Mouse (Mus musculus): Measurements from ENCODE around the gene Tspan18.

Gene Tspan18

DNA sequence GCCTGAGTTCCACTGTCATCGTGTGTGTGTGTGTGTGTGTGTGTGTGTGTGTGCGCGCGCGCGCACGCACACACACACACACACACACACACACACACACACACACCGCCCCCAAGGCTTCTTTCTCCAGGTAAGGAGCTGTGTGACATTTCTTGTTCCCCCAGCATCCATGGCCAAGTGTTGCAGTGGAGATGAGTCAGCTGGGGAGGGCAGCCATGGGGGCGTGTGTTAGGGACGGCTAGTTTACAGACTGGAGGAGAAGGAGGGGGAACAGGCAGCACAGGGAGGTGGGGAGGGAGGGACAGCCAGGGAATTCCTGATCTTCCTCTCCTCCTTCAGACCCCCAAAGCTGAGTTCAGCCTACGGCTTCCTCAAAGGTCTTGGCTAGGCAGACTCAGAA, 151.4 kb downstream of the Tspan18 start:
- DNase-seq (ENCODE audit: low read depth): peak; percentile 6

DNA sequence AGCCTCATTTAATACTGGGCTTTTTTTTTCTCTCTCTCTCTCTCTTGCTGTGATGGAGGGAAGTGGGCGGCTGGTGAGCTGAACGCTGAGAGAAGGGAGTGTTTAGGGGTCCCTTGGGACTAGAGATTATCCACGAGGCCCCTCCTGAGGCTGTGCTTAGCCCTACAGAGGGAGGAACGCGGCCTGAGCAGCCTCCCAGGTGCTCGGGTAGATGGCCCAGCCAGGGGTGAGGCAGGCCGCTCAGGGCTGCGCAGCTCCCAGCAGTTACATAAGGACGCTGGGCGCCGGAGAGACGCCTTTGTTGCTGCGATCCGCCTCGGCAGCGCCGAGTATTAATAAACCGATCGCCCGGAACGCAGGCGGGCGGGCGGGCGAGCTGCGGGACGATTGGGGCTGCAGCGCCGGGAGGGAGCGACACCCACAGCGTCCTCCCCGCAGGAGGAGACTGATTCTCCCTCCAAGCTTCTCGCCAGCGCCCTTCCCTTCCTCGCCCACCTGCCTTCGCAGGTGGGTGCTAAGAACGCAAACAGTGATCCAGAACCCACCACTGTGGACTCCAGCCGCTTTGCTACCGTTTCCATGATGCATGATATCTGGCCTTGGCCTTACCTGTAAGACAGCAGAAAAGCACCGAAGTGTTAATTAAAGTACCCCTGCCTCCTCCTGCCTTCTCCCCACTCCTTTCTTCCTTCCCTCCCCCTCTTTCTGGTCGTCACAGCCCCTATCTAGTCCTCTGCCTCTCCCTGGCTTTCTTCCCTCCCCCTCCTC, 154.0 kb downstream of the Tspan18 start:
- DNase-seq (ENCODE audit: low read depth): no peak

DNA sequence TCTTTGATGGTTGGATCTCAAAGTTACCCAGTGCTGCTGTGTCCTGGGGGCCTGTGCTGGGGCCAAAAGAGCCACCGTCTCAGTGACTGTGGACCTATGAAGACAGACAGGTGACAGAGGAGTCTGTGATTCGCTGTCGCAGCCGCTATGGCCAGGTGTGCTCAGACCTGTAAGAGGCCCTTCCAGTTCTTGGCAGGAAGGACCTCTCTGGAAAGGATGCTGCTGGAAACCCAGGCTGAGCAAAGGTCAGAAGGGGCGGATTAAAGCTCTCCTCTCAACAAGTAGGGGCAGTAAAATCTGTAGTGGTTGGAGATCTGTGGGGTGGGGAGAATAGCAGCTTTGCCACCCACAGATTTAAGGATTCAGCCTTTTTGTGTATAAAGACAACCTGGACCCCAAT, 154.7 kb downstream of the Tspan18 start:
- no peak for DNase-seq (ENCODE audit: low read depth)

DNA sequence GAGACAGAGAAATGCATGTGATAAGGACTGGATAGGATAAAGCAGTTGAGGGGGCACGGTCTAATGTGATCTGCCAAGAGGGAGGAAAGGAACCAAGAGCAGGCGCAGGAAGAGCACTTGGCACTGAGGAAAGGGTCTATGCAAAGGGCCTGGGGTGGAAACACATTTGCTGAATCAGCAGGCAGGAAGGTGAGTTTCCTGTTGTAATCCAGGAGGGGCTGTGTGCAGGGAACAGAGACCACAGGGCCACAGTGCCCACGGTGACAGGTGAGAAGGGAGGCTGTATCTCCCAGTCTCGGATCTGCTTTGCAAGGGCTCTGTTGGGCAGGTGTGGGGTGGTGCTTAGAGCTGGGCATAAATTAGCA, 156.0 kb downstream of the Tspan18 start:
- no peak for DNase-seq (ENCODE audit: low read depth)

DNA sequence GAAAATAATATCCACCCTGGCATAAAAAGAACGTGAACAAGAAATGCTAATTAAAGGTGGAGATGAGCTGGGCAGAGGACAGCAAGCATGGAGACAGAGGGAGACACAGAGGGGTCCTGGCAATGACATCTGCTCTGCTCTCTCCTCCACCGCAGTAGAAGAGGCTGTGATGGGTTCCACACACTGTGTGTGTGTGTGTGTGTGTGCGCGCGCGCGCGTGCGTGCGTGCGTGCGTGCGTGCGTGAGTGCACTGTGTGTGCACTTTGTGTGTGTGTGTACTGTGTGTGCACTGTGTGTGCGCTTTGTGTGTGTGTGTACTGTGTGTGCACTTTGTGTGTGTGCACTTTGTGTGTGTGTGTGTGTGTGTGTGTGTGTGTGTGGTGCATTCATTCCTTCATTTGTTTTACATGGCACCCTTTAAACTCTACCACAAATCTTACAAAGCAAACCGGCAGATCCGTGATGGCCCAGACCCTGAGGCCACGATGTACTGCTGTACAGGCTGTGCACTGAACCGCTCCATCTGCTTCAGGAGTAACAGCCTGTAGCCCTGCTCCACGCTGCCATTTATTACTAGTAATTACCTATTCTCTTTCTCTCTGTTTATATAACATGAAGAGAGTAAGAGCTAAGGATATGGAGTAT, 156.5 kb downstream of the Tspan18 start:
- no peak for DNase-seq (ENCODE audit: low read depth)

- no peak for DNase-seq (ENCODE audit: low read depth)
Measured at GRCm38 (mm10) chr2:93176871-93177667, 157.2 kb downstream of the Tspan18 start.

- DNase-seq (ENCODE audit: low read depth): no peak
Measured at GRCm38 (mm10) chr2:93176193-93176798, 158.0 kb downstream of the Tspan18 start.

DNA sequence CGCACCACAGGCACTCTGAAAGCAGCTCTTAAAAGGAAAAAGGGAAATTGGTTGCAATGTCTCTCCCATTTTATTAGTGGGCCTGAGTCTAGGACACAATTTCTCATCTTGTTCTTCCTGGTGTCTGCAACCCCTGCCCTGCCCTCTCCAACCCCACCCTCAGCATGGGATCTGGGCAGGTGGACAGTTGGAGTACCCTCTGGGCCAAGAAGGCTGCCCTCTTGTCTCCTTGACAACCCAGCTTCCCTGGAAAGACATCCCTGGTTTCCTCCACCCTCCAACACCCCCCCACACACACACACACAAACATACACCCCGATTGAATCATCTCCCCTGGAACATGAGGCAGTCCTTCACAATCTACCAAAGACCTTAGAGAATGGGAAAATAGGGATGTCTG, 158.6 kb downstream of the Tspan18 start:
- DNase-seq (ENCODE audit: low read depth): no peak

DNA sequence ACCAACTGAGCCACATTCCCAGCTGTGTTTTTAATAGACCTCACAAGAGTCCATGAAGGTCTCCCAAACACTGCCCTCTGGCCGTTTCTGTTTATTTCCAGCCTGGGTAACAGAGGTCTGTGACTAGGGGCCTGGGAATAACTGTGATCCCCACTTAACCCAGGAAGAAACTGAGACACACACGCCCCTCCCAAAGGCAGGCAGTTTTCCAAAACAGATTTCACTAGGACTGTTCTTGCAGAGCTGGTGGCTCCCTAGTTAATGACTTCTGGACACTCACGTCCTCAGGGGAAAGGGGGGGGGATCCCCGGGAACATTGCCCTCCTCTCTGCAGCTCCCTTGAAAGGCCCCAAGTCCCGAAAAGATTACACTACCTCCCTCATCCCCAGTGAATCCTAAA, 159.0 kb downstream of the Tspan18 start:
- DNase-seq (ENCODE audit: low read depth): no peak

GRCm38 (mm10) chr2:93174159-93174558, 160.1 kb downstream of the Tspan18 start:
- no peak for DNase-seq (ENCODE audit: low read depth)

- no peak for DNase-seq (ENCODE audit: low read depth)
Measured at GRCm38 (mm10) chr2:93172460-93172859, 161.8 kb downstream of the Tspan18 start.

GRCm38 (mm10) chr2:93171929-93172328, 162.4 kb downstream of the Tspan18 start:
- no peak for DNase-seq (ENCODE audit: low read depth)

DNA sequence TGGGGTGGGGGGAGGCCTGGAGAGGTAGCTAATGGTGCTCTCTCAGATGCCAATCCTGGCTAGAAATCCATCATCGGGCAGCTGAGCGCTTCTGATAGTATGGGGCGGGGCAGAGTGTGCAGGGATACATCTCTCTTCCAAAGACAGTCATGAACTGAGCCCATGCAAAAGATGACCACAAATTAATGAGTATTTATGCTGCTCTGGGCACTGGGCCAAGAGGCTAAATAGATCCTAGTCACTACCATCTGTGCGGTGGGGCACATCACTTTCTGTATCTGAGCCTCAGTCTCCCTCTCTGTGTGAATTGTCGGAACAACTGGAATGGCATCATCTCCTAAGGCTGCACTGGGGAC, 163.5 kb downstream of the Tspan18 start:
- DNase-seq (ENCODE audit: low read depth): no peak

- DNase-seq (ENCODE audit: low read depth): no peak
Measured at GRCm38 (mm10) chr2:93170156-93170844, 164.0 kb downstream of the Tspan18 start.

DNA sequence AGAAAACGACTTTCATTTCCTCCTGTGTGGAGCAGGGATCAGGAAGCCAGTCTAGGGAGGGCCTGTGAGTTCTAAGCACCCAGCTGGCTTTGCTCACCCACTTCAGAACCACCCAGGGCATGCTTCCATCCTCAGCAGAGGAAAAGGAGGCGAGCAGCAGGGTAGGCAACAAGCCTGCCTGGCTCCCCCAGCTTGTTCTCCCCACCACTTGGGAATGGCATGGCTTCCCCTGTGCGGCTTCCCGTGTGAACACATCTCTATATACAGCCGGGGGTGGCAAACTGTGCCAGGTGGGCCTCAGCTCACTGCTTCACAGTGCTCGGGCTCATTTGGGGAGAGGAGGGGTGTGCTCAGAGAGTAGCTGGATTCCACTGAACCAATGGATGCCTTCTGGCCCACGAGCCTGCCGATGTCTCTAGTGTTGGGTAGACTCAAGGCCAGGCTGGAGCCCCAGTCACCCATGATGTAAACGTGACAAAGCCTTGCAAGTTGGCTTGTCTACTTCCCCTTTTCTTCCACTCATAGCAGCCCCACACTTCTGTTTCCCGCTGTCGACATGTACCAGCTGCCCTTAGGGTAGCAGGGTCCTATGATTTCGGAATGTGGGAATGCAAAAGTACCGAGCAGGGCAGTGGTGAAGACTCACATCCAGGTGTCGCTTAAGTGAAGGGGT, 167.4 kb downstream of the Tspan18 start:
- DNase-seq (ENCODE audit: low read depth): no peak

DNA sequence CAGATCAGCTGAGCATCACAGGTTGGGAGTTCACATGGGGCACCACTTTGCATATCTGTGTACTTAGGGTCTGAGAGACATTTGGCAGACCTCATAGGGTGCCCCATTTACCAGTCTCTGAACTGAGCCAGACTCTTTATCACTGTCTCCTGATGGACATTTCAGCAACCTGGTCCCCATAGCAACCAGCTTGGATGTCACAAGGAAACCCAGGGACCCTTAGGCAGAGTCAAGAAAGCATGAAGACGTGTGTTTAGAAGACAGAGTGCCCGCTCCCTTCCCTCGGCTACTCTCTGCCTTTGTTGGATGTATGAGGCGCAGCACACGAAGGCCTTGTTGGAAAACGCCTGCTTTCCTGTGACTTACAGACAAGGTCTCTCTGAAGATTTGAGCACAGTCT, 168.0 kb downstream of the Tspan18 start:
- DNase-seq (ENCODE audit: low read depth): no peak

DNA sequence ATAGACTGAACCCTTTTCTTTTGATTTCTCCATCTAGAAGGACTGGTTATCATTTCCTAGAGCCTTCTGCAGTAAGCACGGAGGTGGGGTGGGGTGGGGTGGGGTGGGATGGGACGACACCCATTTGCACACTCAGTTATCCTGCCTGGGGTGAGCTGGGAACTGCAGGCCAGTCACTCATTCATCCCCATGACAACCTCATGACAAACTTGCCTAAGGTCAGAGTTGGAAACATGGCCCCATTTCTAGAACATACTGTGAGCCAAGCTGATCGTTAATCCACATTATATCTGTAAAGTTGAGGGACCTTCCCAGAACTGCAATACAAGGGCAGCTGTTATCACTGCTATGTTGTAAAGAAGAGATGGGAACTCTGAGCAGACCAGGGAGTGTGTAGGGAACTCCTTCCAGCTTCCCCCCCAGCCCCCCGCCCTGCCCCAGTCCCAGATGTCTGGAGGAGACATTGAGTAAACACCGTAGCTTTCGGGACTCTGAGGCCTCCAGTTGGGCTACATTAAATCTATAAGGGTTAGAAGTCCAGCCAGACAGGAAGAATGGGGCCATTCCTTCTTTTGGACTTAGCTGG, 170.5 kb downstream of the Tspan18 start:
- DNase-seq (ENCODE audit: low read depth): no peak

DNA sequence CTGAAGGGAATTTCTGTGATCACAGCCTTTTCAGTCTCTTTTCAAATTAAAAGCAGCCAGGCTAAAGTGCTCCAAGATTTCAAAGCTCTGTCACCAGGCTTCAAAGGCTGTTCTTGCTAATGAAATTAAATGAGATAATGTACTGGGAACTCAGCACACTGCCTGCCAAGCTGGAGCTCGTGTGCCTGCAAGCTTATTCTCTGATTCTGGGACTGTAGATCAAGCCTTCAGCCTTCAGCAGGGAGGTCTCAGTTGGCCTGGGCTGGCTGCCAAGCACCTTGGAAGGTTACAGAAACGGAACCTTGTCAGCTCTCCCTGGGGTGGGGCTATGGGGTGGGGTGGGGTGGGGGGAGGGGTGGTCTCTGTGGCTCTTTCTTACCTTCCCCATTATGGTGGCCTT, 171.0 kb downstream of the Tspan18 start:
- no peak for DNase-seq (ENCODE audit: low read depth)

- DNase-seq (ENCODE audit: low read depth): no peak
Measured at GRCm38 (mm10) chr2:93162791-93163190, 171.5 kb downstream of the Tspan18 start.

GRCm38 (mm10) chr2:93161914-93162664, 172.2 kb downstream of the Tspan18 start:
- DNase-seq (ENCODE audit: low read depth): no peak
